Mouse (Mus musculus) hindbrain, embryonic 15.5 days (tissue): ENCODE measurements around the gene Necab3. TPM values are rescaled to one million over a fixed set of nuclear protein-coding genes. Genes with fewer than 3 reads are reported as not detected.
A peak's percentile ranks its signal among the peaks of the same experiment; 100 is the strongest.

Experiments
- ATAC-seq: fragments of 200-750 bp; cut with Nextera tagmentation; 2 replicates; pipeline ENCODE4 v1.8.0; 2017; ENCODE audit warnings: low read depth, moderate number of reproducible peaks, moderate TSS enrichment; ENCODE audit not compliant: low FRiP score
- H3K27ac ChIP-seq: fragments of 300-500 bp; sonication (generic); replicated peaks from 2 replicates; pipeline ENCODE4 v1.5.1; 2015; ENCODE audit warnings: mild to moderate bottlenecking, inconsistent platforms
- H3K27me3 ChIP-seq: fragments of 300-500 bp; sonication (generic); 2 replicates; pipeline ENCODE4 v1.6.1; 2015; ENCODE audit warnings: control low read depth, inconsistent platforms
- H3K36me3 ChIP-seq: fragments of 300-500 bp; sonication (generic); 2 replicates; pipeline ENCODE4 v1.6.1; 2015; ENCODE audit warnings: control low read depth, inconsistent platforms
- H3K4me1 ChIP-seq: fragments of 300-500 bp; sonication (generic); replicated peaks from 2 replicates; pipeline ENCODE4 v1.6.1; 2015; ENCODE audit warnings: control low read depth, inconsistent platforms
- H3K4me2 ChIP-seq: fragments of 300-500 bp; sonication (generic); 2 replicates; pipeline ENCODE4 v1.6.1; 2015; ENCODE audit warnings: moderate library complexity, mild to moderate bottlenecking, inconsistent platforms
- H3K4me3 ChIP-seq: fragments of 300-500 bp; sonication (generic); 2 replicates; pipeline ENCODE4 v1.5.1; 2015; ENCODE audit warnings: mild to moderate bottlenecking, inconsistent platforms
- H3K9ac ChIP-seq: fragments of 300-500 bp; sonication (generic); 2 replicates; pipeline ENCODE4 v1.6.1; 2015; ENCODE audit warnings: inconsistent platforms
- H3K9me3 ChIP-seq: fragments of 300-500 bp; sonication (generic); 2 replicates; pipeline ENCODE4 v1.6.1; 2016; ENCODE audit warnings: control low read depth, inconsistent platforms
- WGBS: fragments of 180-500 bp; shearing (Covaris S2); methylation state at CpG from one replicate; pipeline ENCODE4 v1.1.7; 2015; 5-methylcytosine and 5-hydroxymethylcytosine counted together
- polyA plus RNA-seq: library from polyadenylated mRNA; unstranded; fragments of >200 nt; fragmentation: Nextera tagmentation; extraction: Ambion mirVana; gene quantifications from 2 replicates; pipeline ENCODE4 v1.2.1, GENCODE M21; 2015

Necab3 gene
- polyA plus RNA-seq, 1 experiment from 2014 or later: 21.4 TPM

GRCm38 (mm10) chr2:154534704-154535270 lies 23.9 kb downstream of the Necab3 start:
- Histone ChIP-seq H3K27ac (no peak overlapping the region), H3K9ac (no peak overlapping the region), H3K36me3 (peaks cover 42% of the 10 kb centered on the region), H3K4me3 (no peak overlapping the region), H3K4me1 (peaks cover 20% of the 10 kb centered on the region), H3K27me3 (no peaks in the 10 kb centered on the region), H3K9me3 (no peaks in the 10 kb centered on the region), H3K4me2 (no peak overlapping the region)
- ATAC-seq: no peak; the same call in 1 of the 2 replicates
- 96% methylated on average over 12 of the region's 12 CpGs for WGBS

- H3K9ac ChIP-seq: no peak overlapping the region
- no peak overlapping the region for H3K4me2 ChIP-seq
- no peaks in the 10 kb centered on the region for H3K27me3 ChIP-seq
- WGBS: 36% methylated on average over 3 of the region's 3 CpGs
- H3K4me3 ChIP-seq: no peak overlapping the region
- no peak for ATAC-seq
- H3K9me3 ChIP-seq: no peaks in the 10 kb centered on the region
- peaks cover 54% of the 10 kb centered on the region for H3K36me3 ChIP-seq
- H3K27ac ChIP-seq: no peak overlapping the region
- H3K4me1 ChIP-seq: peaks cover 3% of the 10 kb centered on the region
Measured at GRCm38 (mm10) chr2:154532888-154533287, 25.8 kb downstream of the Necab3 start.

GRCm38 (mm10) chr2:154526531-154526930 lies 32.2 kb downstream of the Necab3 start:
- Histone ChIP-seq H3K27me3 (no peaks in the 10 kb centered on the region), H3K4me1 (no peaks in the 10 kb centered on the region), H3K9me3 (no peaks in the 10 kb centered on the region), H3K27ac (no peak overlapping the region), H3K4me3 (no peak overlapping the region), H3K9ac (no peak overlapping the region), H3K4me2 (no peak overlapping the region), H3K36me3 (peaks cover 56% of the 10 kb centered on the region)
- ATAC-seq: no peak
- 73% methylated on average over 3 of the region's 3 CpGs for WGBS

GRCm38 (mm10) chr2:154525285-154525684 lies 33.4 kb downstream of the Necab3 start:
- H3K27me3 ChIP-seq: no peaks in the 10 kb centered on the region
- no peak for ATAC-seq
- no peak overlapping the region for H3K4me3 ChIP-seq
- H3K36me3 ChIP-seq: peaks cover 50% of the 10 kb centered on the region
- H3K4me1 ChIP-seq: no peaks in the 10 kb centered on the region
- no peak overlapping the region for H3K27ac ChIP-seq
- 95% methylated on average over 2 of the region's 2 CpGs for WGBS
- H3K4me2 ChIP-seq: no peak overlapping the region
- H3K9ac ChIP-seq: no peak overlapping the region
- H3K9me3 ChIP-seq: no peaks in the 10 kb centered on the region

GRCm38 (mm10) chr2:154522334-154522733 lies 36.4 kb downstream of the Necab3 start:
- H3K4me3 ChIP-seq: no peak overlapping the region
- H3K27ac ChIP-seq: no peak overlapping the region
- ATAC-seq: no peak
- no peaks in the 10 kb centered on the region for H3K27me3 ChIP-seq
- 96% methylated on average over 5 of the region's 5 CpGs for WGBS
- H3K9ac ChIP-seq: no peak overlapping the region
- no peaks in the 10 kb centered on the region for H3K4me1 ChIP-seq
- no peaks in the 10 kb centered on the region for H3K9me3 ChIP-seq
- no peak overlapping the region for H3K4me2 ChIP-seq
- peaks cover 49% of the 10 kb centered on the region for H3K36me3 ChIP-seq

- no peak for ATAC-seq
- H3K27me3 ChIP-seq: no peaks in the 10 kb centered on the region
- H3K4me1 ChIP-seq: no peaks in the 10 kb centered on the region
- no peaks in the 10 kb centered on the region for H3K9me3 ChIP-seq
- no peak overlapping the region for H3K4me2 ChIP-seq
- no peak overlapping the region for H3K9ac ChIP-seq
- H3K4me3 ChIP-seq: no peak overlapping the region
- peaks cover 49% of the 10 kb centered on the region for H3K36me3 ChIP-seq
- H3K27ac ChIP-seq: no peak overlapping the region
Measured at GRCm38 (mm10) chr2:154521449-154521848, 37.2 kb downstream of the Necab3 start.

GRCm38 (mm10) chr2:154517424-154517823 lies 41.3 kb downstream of the Necab3 start:
- no peak overlapping the region for H3K4me2 ChIP-seq
- H3K4me1 ChIP-seq: no peaks in the 10 kb centered on the region
- peaks cover 22% of the 10 kb centered on the region; the same call in 1 of the 2 replicates for H3K36me3 ChIP-seq
- no peak overlapping the region for H3K9ac ChIP-seq
- ATAC-seq: no peak
- H3K4me3 ChIP-seq: no peak overlapping the region
- H3K27ac ChIP-seq: no peak overlapping the region
- WGBS: 97% methylated on average over 5 of the region's 5 CpGs
- H3K27me3 ChIP-seq: no peaks in the 10 kb centered on the region
- H3K9me3 ChIP-seq: no peaks in the 10 kb centered on the region

- WGBS: 91% methylated on average over 3 of the region's 3 CpGs
- no peak overlapping the region for H3K4me2 ChIP-seq
- no peak overlapping the region for H3K9ac ChIP-seq
- H3K36me3 ChIP-seq: peaks cover 20% of the 10 kb centered on the region; the same call in 1 of the 2 replicates
- ATAC-seq: no peak
- no peak overlapping the region for H3K4me3 ChIP-seq
- no peaks in the 10 kb centered on the region for H3K9me3 ChIP-seq
- no peaks in the 10 kb centered on the region for H3K4me1 ChIP-seq
- no peak overlapping the region for H3K27ac ChIP-seq
- H3K27me3 ChIP-seq: no peaks in the 10 kb centered on the region
Measured at GRCm38 (mm10) chr2:154516944-154517343, 41.7 kb downstream of the Necab3 start.

- no peak for ATAC-seq
- Histone ChIP-seq H3K4me3 (no peak overlapping the region), H3K9me3 (no peaks in the 10 kb centered on the region), H3K4me2 (no peak overlapping the region), H3K27ac (no peak overlapping the region), H3K9ac (no peak overlapping the region), H3K27me3 (no peaks in the 10 kb centered on the region), H3K4me1 (peaks cover 3% of the 10 kb centered on the region), H3K36me3 (peaks cover 15% of the 10 kb centered on the region; the same call in 1 of the 2 replicates)
- 93% methylated on average over 3 of the region's 3 CpGs for WGBS
Measured at GRCm38 (mm10) chr2:154510141-154510540, 48.5 kb downstream of the Necab3 start.

GRCm38 (mm10) chr2:154508450-154508849 lies 50.2 kb downstream of the Necab3 start:
- Histone ChIP-seq H3K9me3 (no peaks in the 10 kb centered on the region), H3K36me3 (peaks cover 19% of the 10 kb centered on the region; the same call in 1 of the 2 replicates), H3K4me1 (peaks cover 3% of the 10 kb centered on the region), H3K27ac (0 out of 2 replicates have a peak overlapping the region, but pooled peaks have one; percentile 28), H3K4me3 (no peak overlapping the region), H3K4me2 (no peak overlapping the region), H3K27me3 (no peaks in the 10 kb centered on the region), H3K9ac (no peak overlapping the region)
- WGBS: 85% methylated on average over 4 of the region's 4 CpGs
- no peak for ATAC-seq

GRCm38 (mm10) chr2:154507566-154508283 lies 51.0 kb downstream of the Necab3 start:
- H3K9ac ChIP-seq: no peak overlapping the region
- peaks cover 19% of the 10 kb centered on the region; the same call in 1 of the 2 replicates for H3K36me3 ChIP-seq
- 75% methylated on average over 9 of the region's 9 CpGs for WGBS

GRCm38 (mm10) chr2:154507076-154507475 lies 51.6 kb downstream of the Necab3 start:
- Histone ChIP-seq H3K27ac (no peak overlapping the region), H3K27me3 (no peaks in the 10 kb centered on the region), H3K36me3 (peaks cover 19% of the 10 kb centered on the region; the same call in 1 of the 2 replicates)

More at GRCm38 (mm10) chr2:154507566-154508283, 51.0 kb downstream of the Necab3 start:
- Histone ChIP-seq H3K27ac (0 out of 2 replicates have a peak overlapping the region, but pooled peaks have one; percentile 28), H3K4me2 (no peak overlapping the region), H3K27me3 (no peaks in the 10 kb centered on the region), H3K4me3 (no peak overlapping the region), H3K9me3 (no peaks in the 10 kb centered on the region), H3K4me1 (peaks cover 3% of the 10 kb centered on the region)
- 0 out of 2 replicates have a peak, but pooled peaks have one; percentile 42 for ATAC-seq

More at GRCm38 (mm10) chr2:154507076-154507475, 51.6 kb downstream of the Necab3 start:
- H3K9me3 ChIP-seq: no peaks in the 10 kb centered on the region
- H3K9ac ChIP-seq: no peak overlapping the region
- 72% methylated on average over 2 of the region's 2 CpGs for WGBS
- peaks cover 3% of the 10 kb centered on the region for H3K4me1 ChIP-seq
- ATAC-seq: no peak
- H3K4me2 ChIP-seq: no peak overlapping the region
- no peak overlapping the region for H3K4me3 ChIP-seq
